Mouse (Mus musculus): ENCODE results near the gene Dll4. TPM values are rescaled to one million over a fixed set of nuclear protein-coding genes. Genes with fewer than 3 reads are reported as not detected.

Gene Dll4
- total and polyA plus RNA-seq, 3 experiments, result 0.18 TPM; not detected in 2

- TF ChIP-seq JUND (IDR thresholded peaks at IDR 0.05; ENCODE audit: low read depth, low read length) (no peak), MYB (IDR thresholded peaks at IDR 0.05; ENCODE audit: low read depth, low read length) (no peak), MAZ (IDR thresholded peaks at IDR 0.05; ENCODE audit: low read depth, low read length) (no peak), TCF12 (IDR thresholded peaks at IDR 0.05; ENCODE audit: low read depth, low read length) (no peak), KAT2A (conservative IDR thresholded peaks at IDR 0.05; ENCODE audit: low read depth, low read length) (no peak), USF2 (IDR thresholded peaks at IDR 0.05; ENCODE audit: borderline replicate concordance in 1 of 2, insufficient read depth in 1 of 2, low read depth in 1 of 2, low read length in 2 of 2) (no peak), MYC (IDR thresholded peaks at IDR 0.05; ENCODE audit: low read depth, low read length) (no peak), CHD2 (IDR thresholded peaks at IDR 0.05; ENCODE audit: low read length) (no peak), TBP (IDR thresholded peaks at IDR 0.05; ENCODE audit: low read depth, low read length) (no peak), GABPA (IDR thresholded peaks at IDR 0.05; ENCODE audit: low read depth, low read length) (no peak), NELFE (IDR thresholded peaks at IDR 0.05; ENCODE audit: low read depth, low read length) (no peak), NRF1 (IDR thresholded peaks at IDR 0.05; ENCODE audit: insufficient read depth, low read depth, low read length, poor library complexity, severe bottlenecking) (no peak)
- Histone ChIP-seq H3K79me2 (ENCODE audit: control insufficient read depth, insufficient read depth, low read length, poor library complexity) (no peaks in the 10 kb centered on the region), H3K36me3 (ENCODE audit: control insufficient read depth in 1 of 2, insufficient read depth in 2 of 2, low read length in 2 of 2) (no peaks in the 10 kb centered on the region; a peak in 1 of 4 replicates), H3K9me3 (replicated peaks; ENCODE audit: insufficient read depth, low read length) (no peaks in the 10 kb centered on the region), H3K27me3 (ENCODE audit: control insufficient read depth in 1 of 2, insufficient read depth in 2 of 2, low read length in 2 of 2) (peaks cover 11 to 13% of the 10 kb centered on the region in 2 experiments), H3K4me1 (ENCODE audit: control insufficient read depth in 1 of 2, insufficient read depth in 2 of 2, low read length in 2 of 2) (peaks cover 4 to 22% of the 10 kb centered on the region in 2 experiments), H3K27ac (ENCODE audit: control insufficient read depth, low read depth, low read length) (no peak overlapping the region), H3K4me3 (ENCODE audit: control insufficient read depth in 1 of 2, insufficient read depth in 1 of 2, low read depth in 2 of 2, low read length in 2 of 2) (no peak overlapping the region), H3K9ac (ENCODE audit: control insufficient read depth, low read depth, low read length, poor library complexity, severe bottlenecking) (no peak overlapping the region)
- no peak for DNase-seq (ENCODE audit: low read depth, low spot score)
Measured at GRCm38 (mm10) chr2:119321771-119322586, 3.6 kb upstream of the Dll4 start.

DNA sequence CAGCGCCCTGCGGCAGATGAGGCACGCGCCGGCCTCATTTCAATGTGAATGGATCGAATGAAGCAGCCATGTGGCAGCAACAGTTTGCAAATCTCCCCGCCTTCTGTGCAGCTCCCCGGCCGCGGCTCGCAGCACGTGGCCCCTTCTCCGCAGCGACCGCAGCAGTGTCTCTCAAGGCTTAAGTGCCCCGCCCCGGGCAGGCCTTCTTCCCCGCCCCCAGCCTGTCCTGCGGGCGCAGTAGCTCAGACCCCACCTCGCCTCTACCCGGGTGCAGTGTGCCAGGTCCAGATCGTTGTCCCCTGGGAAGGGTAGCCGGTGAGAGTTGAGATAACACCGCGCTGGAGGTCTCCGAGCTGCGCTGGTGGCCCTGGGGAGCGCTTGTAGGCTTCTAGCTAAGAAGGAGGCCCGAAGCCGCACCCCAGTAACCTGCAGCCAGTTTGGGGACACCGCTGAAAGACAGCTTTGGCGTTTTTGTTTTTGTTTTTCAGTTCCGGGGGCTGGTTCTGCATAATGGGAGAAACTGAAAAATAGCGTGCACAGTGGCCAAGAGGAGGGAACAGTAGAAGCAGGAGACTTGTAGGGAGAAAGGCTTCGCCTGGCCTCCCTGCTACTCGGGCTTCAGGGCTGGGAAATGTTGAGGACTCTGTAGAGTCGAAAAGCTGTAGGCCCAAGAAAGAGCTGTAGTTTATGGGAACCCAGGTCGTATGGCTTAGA is 2.8 kb upstream of the Dll4 start:
- no peak for DNase-seq (ENCODE audit: low read depth, low spot score)
- H3K36me3 ChIP-seq (ENCODE audit: control insufficient read depth in 1 of 2, insufficient read depth in 2 of 2, low read length in 2 of 2), result no peaks in the 10 kb centered on the region; a peak in 1 of 4 replicates

More for the DNA sequence above, 2.8 kb upstream of the Dll4 start:
- TF ChIP-seq CTCF (IDR thresholded peaks at IDR 0.05 in 2 of 3, conservative IDR thresholded peaks at IDR 0.05 in 1 of 3; ENCODE audit: control insufficient read depth in 1 of 3, insufficient read depth in 1 of 3, low read depth in 2 of 3, low read length in 3 of 3, poor library complexity in 1 of 3, severe bottlenecking in 1 of 3) (no peak), HCFC1 (IDR thresholded peaks at IDR 0.05; ENCODE audit: low read depth, low read length) (no peak), USF1 (IDR thresholded peaks at IDR 0.05; ENCODE audit: low read depth, low read length) (no peak), ZNF384 (IDR thresholded peaks at IDR 0.05; ENCODE audit: low read depth, low read length) (no peak), ZMIZ1 (IDR thresholded peaks at IDR 0.05; ENCODE audit: low read depth, low read length) (no peak), RAD21 (IDR thresholded peaks at IDR 0.05; ENCODE audit: low read depth, low read length) (no peak), POLR2AphosphoS5 (IDR thresholded peaks at IDR 0.05; ENCODE audit: borderline replicate concordance, low read depth, low read length) (no peak), GABPA (IDR thresholded peaks at IDR 0.05; ENCODE audit: low read depth, low read length) (no peak), CHD2 (IDR thresholded peaks at IDR 0.05; ENCODE audit: low read length) (no peak)
- no peaks in the 10 kb centered on the region for H3K9me3 ChIP-seq (replicated peaks; ENCODE audit: insufficient read depth, low read length)
- H3K9ac ChIP-seq (ENCODE audit: control insufficient read depth, low read depth, low read length, poor library complexity, severe bottlenecking), result no peak overlapping the region
- H3K27ac ChIP-seq (ENCODE audit: control insufficient read depth, low read depth, low read length), result no peak overlapping the region
- no peaks in the 10 kb centered on the region for H3K79me2 ChIP-seq (ENCODE audit: control insufficient read depth, insufficient read depth, low read length, poor library complexity)
- H3K4me3 ChIP-seq (ENCODE audit: control insufficient read depth in 1 of 2, insufficient read depth in 1 of 2, low read depth in 2 of 2, low read length in 2 of 2), result no peak overlapping the region
- peaks cover 4 to 22% of the 10 kb centered on the region in 2 experiments for H3K4me1 ChIP-seq (ENCODE audit: control insufficient read depth in 1 of 2, insufficient read depth in 2 of 2, low read length in 2 of 2)
- H3K27me3 ChIP-seq (ENCODE audit: control insufficient read depth in 1 of 2, insufficient read depth in 2 of 2, low read length in 2 of 2), result peaks cover 11 to 20% of the 10 kb centered on the region in 2 experiments

Data from MEL (cell line).